Mouse (Mus musculus): ENCODE data around the gene Limk1. TPM values are rescaled to one million over a fixed set of nuclear protein-coding genes. Genes with fewer than 3 reads are reported as not detected.

Gene Limk1
- polyA plus RNA-seq, 1 experiment from 2014 or later, result 10.3 TPM

GRCm38 (mm10) chr5:134615380-134615779 is 73.0 kb downstream of the Limk1 start:
- WGBS, result 89% methylated on average over 8 of the region's 8 CpGs
- H3K36me3 ChIP-seq (ENCODE audit: control insufficient read depth, insufficient read depth, low read length), result peaks cover 17% of the 10 kb centered on the region
- no peaks in the 10 kb centered on the region for H3K9me3 ChIP-seq (ENCODE audit: control insufficient read depth, low read length)
- no peak overlapping the region for H3K27ac ChIP-seq (ENCODE audit: low read depth, low read length)
- DNase-seq (ENCODE audit: low spot score) (no peak), ATAC-seq (ENCODE audit: insufficient read depth, low FRiP score, low TSS enrichment) (no peak)
- no peak overlapping the region for H3K4me2 ChIP-seq (ENCODE audit: low read depth)
- H3K27me3 ChIP-seq (ENCODE audit: control insufficient read depth, insufficient read depth, low read length), result no peaks in the 10 kb centered on the region
- no peaks in the 10 kb centered on the region for H3K4me1 ChIP-seq (ENCODE audit: control insufficient read depth, insufficient read depth, low read length)
- no peak overlapping the region for H3K4me3 ChIP-seq (ENCODE audit: low read depth, low read length)
- H3K9ac ChIP-seq (ENCODE audit: low read length), result no peak overlapping the region

GRCm38 (mm10) chr5:134614802-134615201 is 73.6 kb downstream of the Limk1 start, which contains the start of gene Lat2:
Gene Lat2 (minus strand): TSS chr5:134615025.
- no peak for ATAC-seq (ENCODE audit: insufficient read depth, low FRiP score, low TSS enrichment)
- H3K27ac ChIP-seq (ENCODE audit: low read depth, low read length), result no peak within 1 kb of the TSS
- no peaks in the 10 kb centered on the region for H3K4me1 ChIP-seq (ENCODE audit: control insufficient read depth, insufficient read depth, low read length)
- no peak for DNase-seq (ENCODE audit: low spot score)
- H3K9ac ChIP-seq (ENCODE audit: low read length), result no peak within 1 kb of the TSS
- no peak within 1 kb of the TSS for H3K4me3 ChIP-seq (ENCODE audit: low read depth, low read length)
- no peak within 1 kb of the TSS for H3K4me2 ChIP-seq (ENCODE audit: low read depth)
- H3K36me3 ChIP-seq (ENCODE audit: control insufficient read depth, insufficient read depth, low read length), result peaks cover 13% of the 10 kb centered on the region
- 84% methylated on average over 7 of the region's 7 CpGs for WGBS
- H3K9me3 ChIP-seq (ENCODE audit: control insufficient read depth, low read length), result no peaks in the 10 kb centered on the region
- H3K27me3 ChIP-seq (ENCODE audit: control insufficient read depth, insufficient read depth, low read length), result no peaks in the 10 kb centered on the region

GRCm38 (mm10) chr5:134614296-134614695 is 74.1 kb downstream of the Limk1 start:
- DNase-seq (ENCODE audit: low spot score) (no peak), ATAC-seq (ENCODE audit: insufficient read depth, low FRiP score, low TSS enrichment) (no peak)
- Histone ChIP-seq H3K27me3 (ENCODE audit: control insufficient read depth, insufficient read depth, low read length) (no peaks in the 10 kb centered on the region), H3K9ac (ENCODE audit: low read length) (no peak overlapping the region), H3K9me3 (ENCODE audit: control insufficient read depth, low read length) (no peaks in the 10 kb centered on the region), H3K4me3 (ENCODE audit: low read depth, low read length) (no peak overlapping the region), H3K36me3 (ENCODE audit: control insufficient read depth, insufficient read depth, low read length) (peaks cover 11% of the 10 kb centered on the region), H3K4me2 (ENCODE audit: low read depth) (no peak overlapping the region), H3K27ac (ENCODE audit: low read depth, low read length) (no peak overlapping the region), H3K4me1 (ENCODE audit: control insufficient read depth, insufficient read depth, low read length) (no peaks in the 10 kb centered on the region)
- 91% methylated on average over 8 of the region's 8 CpGs for WGBS

GRCm38 (mm10) chr5:134613727-134614126 is 74.7 kb downstream of the Limk1 start:
- Histone ChIP-seq H3K4me2 (ENCODE audit: low read depth) (no peak overlapping the region), H3K4me1 (ENCODE audit: control insufficient read depth, insufficient read depth, low read length) (no peaks in the 10 kb centered on the region), H3K4me3 (ENCODE audit: low read depth, low read length) (no peak overlapping the region), H3K27me3 (ENCODE audit: control insufficient read depth, insufficient read depth, low read length) (no peaks in the 10 kb centered on the region), H3K27ac (ENCODE audit: low read depth, low read length) (no peak overlapping the region), H3K9me3 (ENCODE audit: control insufficient read depth, low read length) (no peaks in the 10 kb centered on the region), H3K9ac (ENCODE audit: low read length) (no peak overlapping the region), H3K36me3 (ENCODE audit: control insufficient read depth, insufficient read depth, low read length) (peaks cover 7% of the 10 kb centered on the region)
- WGBS, result 80% methylated on average over 9 of the region's 9 CpGs
- no peak for DNase-seq (ENCODE audit: low spot score)
- ATAC-seq (ENCODE audit: insufficient read depth, low FRiP score, low TSS enrichment), result no peak

GRCm38 (mm10) chr5:134611810-134612521 is 76.4 kb downstream of the Limk1 start:
- Histone ChIP-seq H3K9ac (ENCODE audit: low read length) (no peak overlapping the region), H3K4me1 (ENCODE audit: control insufficient read depth, insufficient read depth, low read length) (no peaks in the 10 kb centered on the region), H3K36me3 (ENCODE audit: control insufficient read depth, insufficient read depth, low read length) (peaks cover 3% of the 10 kb centered on the region; the same call in 1 of the 2 replicates), H3K27me3 (ENCODE audit: control insufficient read depth, insufficient read depth, low read length) (no peaks in the 10 kb centered on the region), H3K4me2 (ENCODE audit: low read depth) (no peak overlapping the region), H3K27ac (ENCODE audit: low read depth, low read length) (no peak overlapping the region), H3K9me3 (ENCODE audit: control insufficient read depth, low read length) (no peaks in the 10 kb centered on the region), H3K4me3 (ENCODE audit: low read depth, low read length) (no peak overlapping the region)
- ATAC-seq (ENCODE audit: insufficient read depth, low FRiP score, low TSS enrichment) (no peak), DNase-seq (ENCODE audit: low spot score) (peak; percentile 26)
- WGBS, result 58% methylated on average over 8 of the region's 8 CpGs

- Histone ChIP-seq H3K9me3 (ENCODE audit: control insufficient read depth, low read length) (no peaks in the 10 kb centered on the region), H3K27me3 (ENCODE audit: control insufficient read depth, insufficient read depth, low read length) (no peaks in the 10 kb centered on the region), H3K27ac (ENCODE audit: low read depth, low read length) (no peak overlapping the region), H3K9ac (ENCODE audit: low read length) (no peak overlapping the region), H3K4me3 (ENCODE audit: low read depth, low read length) (no peak overlapping the region), H3K36me3 (ENCODE audit: control insufficient read depth, insufficient read depth, low read length) (peaks cover 3% of the 10 kb centered on the region; the same call in 1 of the 2 replicates), H3K4me1 (ENCODE audit: control insufficient read depth, insufficient read depth, low read length) (no peaks in the 10 kb centered on the region), H3K4me2 (ENCODE audit: low read depth) (no peak overlapping the region)
- ATAC-seq (ENCODE audit: insufficient read depth, low FRiP score, low TSS enrichment) (no peak), DNase-seq (ENCODE audit: low spot score) (no peak)
- WGBS, result 88% methylated on average over 12 of the region's 12 CpGs
These were observed 78.3 kb downstream of the Limk1 start for GRCm38 (mm10) chr5:134609916-134610643.

- Histone ChIP-seq H3K4me3 (ENCODE audit: low read depth, low read length) (no peak overlapping the region), H3K27me3 (ENCODE audit: control insufficient read depth, insufficient read depth, low read length) (no peaks in the 10 kb centered on the region), H3K36me3 (ENCODE audit: control insufficient read depth, insufficient read depth, low read length) (no peaks in the 10 kb centered on the region), H3K9ac (ENCODE audit: low read length) (no peak overlapping the region), H3K27ac (ENCODE audit: low read depth, low read length) (no peak overlapping the region), H3K4me2 (ENCODE audit: low read depth) (no peak overlapping the region), H3K9me3 (ENCODE audit: control insufficient read depth, low read length) (no peaks in the 10 kb centered on the region), H3K4me1 (ENCODE audit: control insufficient read depth, insufficient read depth, low read length) (no peaks in the 10 kb centered on the region)
- 72% methylated on average over 5 of the region's 5 CpGs for WGBS
- DNase-seq (ENCODE audit: low spot score) (no peak), ATAC-seq (ENCODE audit: insufficient read depth, low FRiP score, low TSS enrichment) (no peak)
These were observed 81.3 kb downstream of the Limk1 start for GRCm38 (mm10) chr5:134607121-134607520.

- Histone ChIP-seq H3K4me2 (ENCODE audit: low read depth) (no peak overlapping the region), H3K36me3 (ENCODE audit: control insufficient read depth, insufficient read depth, low read length) (no peaks in the 10 kb centered on the region), H3K9me3 (ENCODE audit: control insufficient read depth, low read length) (no peaks in the 10 kb centered on the region), H3K27me3 (ENCODE audit: control insufficient read depth, insufficient read depth, low read length) (no peaks in the 10 kb centered on the region), H3K27ac (ENCODE audit: low read depth, low read length) (no peak overlapping the region), H3K9ac (ENCODE audit: low read length) (no peak overlapping the region; the same call in 1 of the 2 replicates), H3K4me3 (ENCODE audit: low read depth, low read length) (no peak overlapping the region), H3K4me1 (ENCODE audit: control insufficient read depth, insufficient read depth, low read length) (no peaks in the 10 kb centered on the region)
- DNase-seq (ENCODE audit: low spot score), result no peak
- no peak for ATAC-seq (ENCODE audit: insufficient read depth, low FRiP score, low TSS enrichment)
These were observed 82.1 kb downstream of the Limk1 start for GRCm38 (mm10) chr5:134606314-134606713.

Measured in neural tube, embryonic 11.5 days (tissue).